Mouse (Mus musculus) lung, postnatal 0 days (tissue): ENCODE measurements around the gene Fam168b.
A peak's percentile ranks its signal among the peaks of the same experiment; 100 is the strongest.

Experiments
- CTCF ChIP-seq: IDR thresholded peaks from 2 replicates; pipeline ENCODE4 v1.5.1; 2016; ENCODE audit warnings: antibody characterized with exemption, mild to moderate bottlenecking
- EP300 ChIP-seq: IDR thresholded peaks from 2 replicates; pipeline ENCODE4 v1.6.1; 2016; ENCODE audit warnings: antibody characterized with exemption, mild to moderate bottlenecking, control low read depth

- TF ChIP-seq CTCF: no peak
- peak; percentile 67; the same call in 1 of the 2 replicates for TF ChIP-seq EP300
Measured at GRCm38 (mm10) chr1:34815843-34816242, 27.0 kb downstream of the Fam168b start.
